21 mouse cellular contexts compared by ENCODE assay signal in genomic region chr14:30746160-30746559, GRCm38 (mm10).
"Had no signal": no experiment of that assay in that cellular context is flagged by ENCODE, and none has a peak within 500 bp of the region (broad histone marks: within the 10 kb centered on the region; RNA-seq: fewer than 3 reads in every experiment).

No protein-coding gene starts in this region.

- ATAC-seq: liver, postnatal 0 days; lung, postnatal 0 days; midbrain, embryonic 16.5 days had no signal

- H3K27ac ChIP-seq: lung, embryonic 15.5 days; midbrain, embryonic 10.5 days; midbrain, embryonic 12.5 days; neural tube, embryonic 13.5 days; neural tube, embryonic 15.5 days had no signal

- H3K36me3 ChIP-seq: lung, embryonic 15.5 days; neural tube, embryonic 13.5 days; neural tube, embryonic 15.5 days had no signal

- DNase-seq: liver, postnatal 0 days; lung, adult 2 months; lung, postnatal 14 days; lung, postnatal 36 days; midbrain, embryonic 14.5 days; retina, postnatal 1 day; right cerebral cortex, adult 18-20 months; right cerebral cortex, postnatal 25 days; right cerebral cortex, postnatal 4 days; spleen, adult 18-20 months; thymus, adult 2 months; thymus, postnatal 25 days; thymus, postnatal 4 days had no signal

- H3K4me2 ChIP-seq: lung, embryonic 15.5 days; midbrain, embryonic 12.5 days; neural tube, embryonic 13.5 days; neural tube, embryonic 15.5 days had no signal

- H3K27me3 ChIP-seq: lung, embryonic 15.5 days; midbrain, embryonic 12.5 days; neural tube, embryonic 13.5 days; neural tube, embryonic 15.5 days had no signal

- H3K9ac ChIP-seq: liver, postnatal 0 days; lung, embryonic 15.5 days; midbrain, embryonic 12.5 days; neural tube, embryonic 13.5 days; neural tube, embryonic 15.5 days had no signal

- H3K4me1 ChIP-seq: lung, embryonic 15.5 days; midbrain, embryonic 10.5 days; midbrain, embryonic 12.5 days; neural tube, embryonic 13.5 days had no signal

- H3K4me3 ChIP-seq: lung, embryonic 15.5 days; midbrain, embryonic 10.5 days; midbrain, embryonic 12.5 days; myocyte; neural tube, embryonic 13.5 days; neural tube, embryonic 15.5 days had no signal

- H3K9me3 ChIP-seq: lung, embryonic 15.5 days; midbrain, embryonic 10.5 days; midbrain, embryonic 12.5 days; neural tube, embryonic 13.5 days; neural tube, embryonic 15.5 days had no signal
